Mouse (Mus musculus) thymus, adult 2 months (tissue): Measurements from ENCODE around the gene Zbtb2.

Experiments used
- CTCF ChIP-seq: fragments of 200-500 bp; IDR thresholded peaks from 2 replicates; pipeline ENCODE4 v1.5.1; 2012; ENCODE audit warnings: mild to moderate bottlenecking, control low read depth, low read length, moderate library complexity, borderline replicate concordance; ENCODE audit not compliant: control insufficient read depth, poor library complexity, insufficient read depth; ENCODE audit errors: extremely low read depth
- POLR2A ChIP-seq: fragments of 200-500 bp; IDR thresholded peaks from 2 replicates; pipeline ENCODE4 v1.6.1; 2012; ENCODE audit warnings: mild to moderate bottlenecking, low read length, control low read depth, moderate library complexity; ENCODE audit not compliant: control insufficient read depth, poor library complexity, insufficient read depth; ENCODE audit errors: extremely low read depth

GRCm38 (mm10) chr10:4387701-4388383 is at the start of gene Zbtb2:
- no peak; the same call in 1 of the 2 replicates for TF ChIP-seq POLR2A
- no peak for TF ChIP-seq CTCF
